Mouse (Mus musculus) myocyte (in vitro differentiated cells): Measurements from ENCODE around the gene Rhebl1. TPM values are rescaled to one million over a fixed set of nuclear protein-coding genes. Genes with fewer than 3 reads are reported as not detected.
A peak's percentile ranks its signal among the peaks of the same experiment; 100 is the strongest.

Experiments
- H3K27me3 ChIP-seq: one replicate; pipeline ENCODE4 v1.6.1; 2011; ENCODE audit not compliant: control insufficient read depth, insufficient read depth, insufficient read length
- H3K36me3 ChIP-seq: one replicate; pipeline ENCODE4 v1.6.1; 2011; ENCODE audit not compliant: control insufficient read depth, insufficient read depth
- H3K4me2 ChIP-seq: one replicate; pipeline ENCODE4 v1.6.1; 2011; ENCODE audit warnings: low read depth, control low read depth
- H3K4me3 ChIP-seq: one replicate; pipeline ENCODE4 v1.5.1; 2011; ENCODE audit warnings: mild to moderate bottlenecking, control low read depth, moderate library complexity
- H3K79me2 ChIP-seq: one replicate; pipeline ENCODE4 v1.6.1; 2011; ENCODE audit not compliant: control insufficient read depth, insufficient read depth
- H3ac ChIP-seq: one replicate; pipeline ENCODE4 v1.6.1; 2011; ENCODE audit not compliant: control insufficient read depth, insufficient read length
- CEBPB ChIP-seq: IDR thresholded peaks from 2 replicates; pipeline ENCODE4 v1.6.1; 2011; ENCODE audit warnings: mild to moderate bottlenecking, moderate library complexity; ENCODE audit not compliant: poor library complexity, insufficient read depth, severe bottlenecking
- E2F4 ChIP-seq: IDR thresholded peaks from one replicate; pipeline ENCODE4 v1.6.1; 2011; ENCODE audit warnings: mild to moderate bottlenecking, control low read depth, moderate library complexity; ENCODE audit not compliant: insufficient read depth
- MAX ChIP-seq: IDR thresholded peaks from one replicate; pipeline ENCODE4 v1.6.1; 2011; ENCODE audit warnings: low read depth, mild to moderate bottlenecking, control low read depth
- MYOD1 ChIP-seq, 3 experiments: IDR thresholded peaks; one replicate each; pipeline ENCODE4 v1.6.1; 2011; ENCODE audit warnings: control low read depth in 2 of 3, low read depth in 2 of 3, mild to moderate bottlenecking in 2 of 3, moderate library complexity in 1 of 3; ENCODE audit not compliant: insufficient read length in 2 of 3, control insufficient read depth in 1 of 3
- MYOG ChIP-seq, 3 experiments: IDR thresholded peaks; one replicate each; pipeline ENCODE4 v1.6.1; 2011; ENCODE audit warnings: control low read depth in 2 of 3, low read depth in 2 of 3, mild to moderate bottlenecking in 2 of 3; ENCODE audit not compliant: insufficient read length in 2 of 3, control insufficient read depth in 1 of 3, insufficient read depth in 1 of 3
- POLR2A ChIP-seq: IDR thresholded peaks from one replicate; pipeline ENCODE4 v1.6.1; 2011; ENCODE audit warnings: low read depth, mild to moderate bottlenecking, control low read depth, moderate library complexity; ENCODE audit not compliant: insufficient read length
- POLR2AphosphoS2 ChIP-seq: IDR thresholded peaks from one replicate; pipeline ENCODE4 v1.6.1; 2011; ENCODE audit warnings: low read depth, control low read depth; ENCODE audit not compliant: insufficient read length
- REST ChIP-seq: IDR thresholded peaks from one replicate; pipeline ENCODE4 v1.6.1; 2011; ENCODE audit warnings: mild to moderate bottlenecking, control low read depth, moderate library complexity; ENCODE audit not compliant: insufficient read depth, insufficient read length
- SRF ChIP-seq: IDR thresholded peaks from one replicate; pipeline ENCODE4 v1.6.1; 2011; ENCODE audit warnings: low read depth; ENCODE audit not compliant: control insufficient read depth, insufficient read length
- TCF12 ChIP-seq: IDR thresholded peaks from one replicate; pipeline ENCODE4 v1.6.1; 2011; ENCODE audit warnings: mild to moderate bottlenecking, control low read depth; ENCODE audit not compliant: poor library complexity, insufficient read depth, severe bottlenecking
- TCF3 ChIP-seq: IDR thresholded peaks from one replicate; pipeline ENCODE4 v1.6.1; 2011; ENCODE audit warnings: low read depth, control low read depth; ENCODE audit not compliant: insufficient read length
- USF1 ChIP-seq: IDR thresholded peaks from one replicate; pipeline ENCODE4 v1.6.1; 2011; ENCODE audit warnings: low read depth, mild to moderate bottlenecking, control low read depth, moderate library complexity
- polyA plus RNA-seq: library from polyadenylated mRNA; unstranded; fragments of >200 nt; fragmentation: generic; extraction: Trizol; gene quantifications from one replicate; pipeline ENCODE4 v1.2.1, GENCODE M21; 2012; ENCODE audit warnings: missing spikeins

Gene Rhebl1
- polyA plus RNA-seq, 1 experiment, result 7.6 TPM

- Histone ChIP-seq H3ac (no peak overlapping the region), H3K27me3 (peaks cover 27% of the 10 kb centered on the region), H3K4me3 (no peak overlapping the region), H3K79me2 (no peaks in the 10 kb centered on the region), H3K4me2 (no peak overlapping the region), H3K36me3 (no peaks in the 10 kb centered on the region)
- no peak for TF ChIP-seq MYOD1 (IDR thresholded peaks at IDR 0.05; ENCODE audit: control insufficient read depth in 1 of 3, insufficient read length in 2 of 3, low read depth in 2 of 3)
- TF ChIP-seq MAX, result peak; percentile 72
- no peak for TF ChIP-seq POLR2AphosphoS2
Measured at GRCm38 (mm10) chr15:98891907-98892606, 2.3 kb downstream of the Rhebl1 start.

GRCm38 (mm10) chr15:98891198-98891742, 3.1 kb downstream of the Rhebl1 start:
- TF ChIP-seq TCF3 (no peak), REST (no peak), POLR2AphosphoS2 (no peak), POLR2A (no peak), USF1 (no peak), E2F4 (no peak)
- no peak overlapping the region for H3ac ChIP-seq
- no peaks in the 10 kb centered on the region for H3K79me2 ChIP-seq
- peaks cover 23% of the 10 kb centered on the region for H3K27me3 ChIP-seq
- no peak overlapping the region for H3K4me3 ChIP-seq
- no peaks in the 10 kb centered on the region for H3K36me3 ChIP-seq
- H3K4me2 ChIP-seq, result no peak overlapping the region

GRCm38 (mm10) chr15:98887526-98887925, 6.8 kb downstream of the Rhebl1 start:
- no peak overlapping the region for H3ac ChIP-seq

GRCm38 (mm10) chr15:98886667-98887387, 7.5 kb downstream of the Rhebl1 start:
- TF ChIP-seq TCF12 (peak; percentile 100), MAX (no peak), USF1 (no peak), MYOD1 (IDR thresholded peaks at IDR 0.05; ENCODE audit: control insufficient read depth in 1 of 3, insufficient read length in 2 of 3, low read depth in 2 of 3) (peak; percentile 96 to 99 (median 99)), SRF (no peak), MYOG (IDR thresholded peaks at IDR 0.05; ENCODE audit: control insufficient read depth in 1 of 3, insufficient read depth in 1 of 3, insufficient read length in 2 of 3, low read depth in 2 of 3) (peak; percentile 99 to 100 (median 99)), POLR2A (no peak), POLR2AphosphoS2 (no peak), REST (no peak), TCF3 (peak; percentile 100)
- H3K4me3 ChIP-seq, result no peak overlapping the region
- H3K36me3 ChIP-seq, result no peaks in the 10 kb centered on the region
- H3K27me3 ChIP-seq, result no peaks in the 10 kb centered on the region
- no peak overlapping the region for H3ac ChIP-seq
- H3K4me2 ChIP-seq, result peak overlapping the region; percentile 46
- H3K79me2 ChIP-seq, result no peaks in the 10 kb centered on the region

More at GRCm38 (mm10) chr15:98887526-98887925, 6.8 kb downstream of the Rhebl1 start:
- TF ChIP-seq MAX, result no peak
- TF ChIP-seq MYOD1 (IDR thresholded peaks at IDR 0.05; ENCODE audit: control insufficient read depth in 1 of 3, insufficient read length in 2 of 3, low read depth in 2 of 3), result no peak
- Histone ChIP-seq H3K4me3 (no peak overlapping the region), H3K4me2 (peak overlapping the region; percentile 46), H3K79me2 (no peaks in the 10 kb centered on the region), H3K36me3 (no peaks in the 10 kb centered on the region), H3K27me3 (no peaks in the 10 kb centered on the region)

GRCm38 (mm10) chr15:98884106-98884505, 10.2 kb downstream of the Rhebl1 start:
- Histone ChIP-seq H3K79me2 (no peaks in the 10 kb centered on the region), H3K4me3 (no peak overlapping the region), H3K36me3 (no peaks in the 10 kb centered on the region), H3K27me3 (no peaks in the 10 kb centered on the region), H3K4me2 (no peak overlapping the region), H3ac (no peak overlapping the region)
- TF ChIP-seq MYOD1 (IDR thresholded peaks at IDR 0.05; ENCODE audit: control insufficient read depth in 1 of 3, insufficient read length in 2 of 3, low read depth in 2 of 3), result no peak
- TF ChIP-seq SRF, result no peak
- TF ChIP-seq MYOG (IDR thresholded peaks at IDR 0.05; ENCODE audit: control insufficient read depth in 1 of 3, insufficient read depth in 1 of 3, insufficient read length in 2 of 3, low read depth in 2 of 3), result no peak
- TF ChIP-seq MAX, result no peak
- TF ChIP-seq POLR2A, result no peak
- no peak for TF ChIP-seq POLR2AphosphoS2
- TF ChIP-seq TCF3, result no peak
- no peak for TF ChIP-seq CEBPB
- TF ChIP-seq USF1, result no peak
- no peak for TF ChIP-seq E2F4
- no peak for TF ChIP-seq TCF12
- TF ChIP-seq REST, result no peak
